Mouse (Mus musculus) gastrocnemius, postnatal 4 days (tissue): ENCODE results near the gene Psrc1. TPM values are rescaled to one million over a fixed set of nuclear protein-coding genes. Genes with fewer than 3 reads are reported as not detected.

Source experiments
- DNase-seq, 2 experiments: peaks; one replicate each; pipeline ENCODE4 v3.0.0; 2021 to 2022; ENCODE audit warnings: low spot score in 2 of 2, mixed read lengths in 2 of 2
- total RNA-seq, 2 experiments: library from RNA; stranded (reverse); gene quantifications; 2 replicates each; pipeline ENCODE4 v1.2.3; 2021

The Psrc1 gene
- total RNA-seq, 2 experiments from 2014 or later, result 4.1 to 6.0 TPM

- DNase-seq, result no peak
These were observed 39.4 kb downstream of the Psrc1 start for GRCm38 (mm10) chr3:108423006-108423405.

GRCm38 (mm10) chr3:108423844-108424801 lies 40.5 kb downstream of the Psrc1 start:
- peak in 1 of 2 experiments; percentile 43 for DNase-seq

- DNase-seq, result no peak
These were observed 41.4 kb downstream of the Psrc1 start for GRCm38 (mm10) chr3:108424944-108425623.

- no peak for DNase-seq
These were observed 42.0 kb downstream of the Psrc1 start for GRCm38 (mm10) chr3:108425624-108426018.

GRCm38 (mm10) chr3:108432542-108433187 lies 49.0 kb downstream of the Psrc1 start:
- DNase-seq, result no peak

- no peak for DNase-seq
These were observed 49.7 kb downstream of the Psrc1 start for GRCm38 (mm10) chr3:108433188-108433880.

GRCm38 (mm10) chr3:108433881-108434495 lies 50.3 kb downstream of the Psrc1 start:
- no peak for DNase-seq

- DNase-seq, result no peak
These were observed 52.2 kb downstream of the Psrc1 start for GRCm38 (mm10) chr3:108435701-108436379.

GRCm38 (mm10) chr3:108436380-108436714 lies 52.7 kb downstream of the Psrc1 start:
- DNase-seq, result no peak

Other genes with a start within 250 kb of the Psrc1 start
- 10 to 100 TPM; 56.6 to 60.5 TPM for gene Gnai3, start 237.7 kb upstream of the Psrc1 start, total RNA-seq
- under 1 TPM; 0.18 to 0.22 TPM for gene Gpr61, start 229.0 kb upstream of the Psrc1 start, total RNA-seq
- gene Amigo1, start 197.5 kb upstream of the Psrc1 start, total RNA-seq, result 10 to 100 TPM; 27.9 to 32.2 TPM
- gene Cyb561d1, start 182.6 kb upstream of the Psrc1 start, total RNA-seq, result 1 to 10 TPM; 4.5 to 6.1 TPM
- gene Atxn7l2, start 172.9 kb upstream of the Psrc1 start, total RNA-seq, result 10 to 100 TPM; 16.4 to 27.7 TPM
- gene Sypl2, start 157.2 kb upstream of the Psrc1 start, total RNA-seq, result 100 to 1,000 TPM; 441 to 517 TPM
- gene Psma5, start 126.9 kb upstream of the Psrc1 start, total RNA-seq, result 100 to 1,000 TPM; 126 to 128 TPM
- 10 to 100 TPM; 54.6 to 59.9 TPM for gene Sort1, start 99.8 kb upstream of the Psrc1 start, total RNA-seq
- not detected for gene Mybphl, start 18.9 kb upstream of the Psrc1 start, total RNA-seq
- 1 to 10 TPM; 3.0 to 5.9 TPM for gene Celsr2, start 31.7 kb downstream of the Psrc1 start, total RNA-seq
- 100 to 1,000 TPM; 107 to 113 TPM for gene Sars, start 61.4 kb downstream of the Psrc1 start, total RNA-seq
- gene 1700013F07Rik, start 150.3 kb downstream of the Psrc1 start, total RNA-seq, result not detected
- gene 5330417C22Rik, start 152.7 kb downstream of the Psrc1 start, total RNA-seq, result under 1 TPM in 1 of 2 experiments, not detected in 1; 0.10 TPM
- gene Tmem167b, start 178.6 kb downstream of the Psrc1 start, total RNA-seq, result 10 to 100 TPM; 31.5 to 34.5 TPM
- 10 to 100 TPM; 20.6 to 20.8 TPM for gene Taf13, start 187.9 kb downstream of the Psrc1 start, total RNA-seq
- 1 to 10 TPM; 7.7 to 8.9 TPM for gene Wdr47, start 207.4 kb downstream of the Psrc1 start, total RNA-seq